Comparison of ENCODE assay signal across 27 mouse cellular contexts in genomic region chr7:63829362-63829920, GRCm38 (mm10).
"Had no signal": no experiment of that assay in that cellular context is flagged by ENCODE, and none has a peak within 500 bp of the region (broad histone marks: within the 10 kb centered on the region; RNA-seq: fewer than 3 reads in every experiment).

No protein-coding gene starts in this region.

- ATAC-seq: forebrain, embryonic 15.5 days; forebrain, postnatal 0 days; hindbrain, embryonic 16.5 days; inflammation-experienced regulatory T-cells, adult 6 months; intestine, embryonic 15.5 days; intestine, postnatal 0 days had no signal

- H3K4me2 ChIP-seq: forebrain, embryonic 15.5 days; heart, embryonic 12.5 days; hindbrain, embryonic 12.5 days; hindbrain, embryonic 14.5 days; intestine, embryonic 15.5 days; limb, embryonic 12.5 days; liver, embryonic 11.5 days; liver, embryonic 13.5 days had no signal

- H3K27ac ChIP-seq: forebrain, embryonic 15.5 days; gastrocnemius, adult 2 months; heart, adult 2 months; hindbrain, embryonic 10.5 days; hindbrain, embryonic 12.5 days; hindbrain, embryonic 14.5 days; intestine, embryonic 15.5 days; left cerebral cortex, adult 2 months; limb, embryonic 10.5 days; limb, embryonic 12.5 days; liver, embryonic 13.5 days had no signal

- H3K36me3 ChIP-seq: forebrain, embryonic 15.5 days; heart, embryonic 12.5 days; hindbrain, embryonic 10.5 days; hindbrain, embryonic 12.5 days; intestine, embryonic 15.5 days; limb, embryonic 10.5 days; limb, embryonic 12.5 days; liver, embryonic 13.5 days had no signal

- DNase-seq: forebrain, postnatal 0 days; gastrocnemius, adult 2 months; gastrocnemius, postnatal 10 days; gastrocnemius, postnatal 25 days; heart, adult 2 months; heart, postnatal 10 days; heart, postnatal 4 days; kidney, adult 18-20 months; kidney, adult 8-10 months; kidney, postnatal 25 days; kidney, postnatal 4 days; layer of hippocampus, adult 9-11 months; liver; liver, embryonic 13.5 days had no signal

- H3K27me3 ChIP-seq: forebrain, embryonic 15.5 days; heart, embryonic 12.5 days; hindbrain, embryonic 12.5 days; intestine, embryonic 15.5 days; limb, embryonic 12.5 days; liver, embryonic 13.5 days had no signal

- H3K9ac ChIP-seq: forebrain, embryonic 15.5 days; forebrain, postnatal 0 days; heart, embryonic 12.5 days; hindbrain, embryonic 12.5 days; hindbrain, embryonic 14.5 days; intestine, embryonic 15.5 days; limb, embryonic 12.5 days; liver, embryonic 13.5 days had no signal

- H3K4me3 ChIP-seq: forebrain, embryonic 15.5 days; gastrocnemius, adult 2 months; heart, adult 2 months; heart, embryonic 12.5 days; hindbrain, embryonic 10.5 days; hindbrain, embryonic 12.5 days; intestine, embryonic 15.5 days; left cerebral cortex, adult 2 months; limb, embryonic 10.5 days; limb, embryonic 12.5 days; liver, embryonic 13.5 days had no signal

- H3K4me1 ChIP-seq: forebrain, embryonic 15.5 days; heart, embryonic 12.5 days; hindbrain, embryonic 10.5 days; hindbrain, embryonic 12.5 days; intestine, embryonic 15.5 days; limb, embryonic 10.5 days; limb, embryonic 12.5 days; liver, embryonic 13.5 days had no signal

- H3K9me3 ChIP-seq: forebrain, embryonic 15.5 days; heart, embryonic 12.5 days; hindbrain, embryonic 10.5 days; hindbrain, embryonic 12.5 days; intestine, embryonic 15.5 days; limb, embryonic 10.5 days; limb, embryonic 12.5 days; liver, embryonic 13.5 days had no signal
